Mouse (Mus musculus) left cerebral cortex, postnatal 14 days (tissue): ENCODE results near the gene Tceal3. TPM values are rescaled to one million over a fixed set of nuclear protein-coding genes. Genes with fewer than 3 reads are reported as not detected.
"Not testable (repeated sequence)": the region's sequence is repeated elsewhere in the genome, so short reads cannot be mapped to it uniquely, and the experiment has no call there.

Experiments used
- DNase-seq, 2 experiments: peaks; one replicate each; pipeline ENCODE4 v3.0.0; 2021 to 2022; ENCODE audit warnings: low spot score in 2 of 2, mixed read lengths in 1 of 2
- intact Hi-C: fragments of 180-260 bp; cut with DNase I; formaldehyde crosslinking; loops from one replicate; pipeline ENCODE4 v1.15.1; 2025
- long read RNA-seq, 2 experiments: library from polyadenylated mRNA; stranded (forward); transcript quantifications; one replicate each; pipeline ENCODE4 v2.0.0; 2021
- total RNA-seq, 2 experiments: library from RNA; stranded (reverse); gene quantifications; 2 replicates each; pipeline ENCODE4 v1.2.3; 2021

Tceal3 gene
- total RNA-seq: 100 to 1,000 TPM; 124 to 129 TPM
- long read RNA-seq, experiment 1, transcript Tceal3-201 (3 exons, 1,116 nt): major isoform, 66 of 91 reads
- long read RNA-seq, experiment 1, transcript Tceal3-202 (3 exons, 1,148 nt): minor isoform, 5 of 91 reads
- long read RNA-seq, experiment 1, partial matches to known transcripts: 1 of 91 reads
- long read RNA-seq, experiment 1, other reads (novel, unspliced or antisense): 15 of 91 reads
- long read RNA-seq, experiment 2, transcript Tceal3-201 (3 exons, 1,116 nt): major isoform, 50 of 67 reads
- long read RNA-seq, experiment 2, partial matches to known transcripts: 1 of 67 reads
- long read RNA-seq, experiment 2, other reads (novel, unspliced or antisense): 12 of 67 reads

DNA sequence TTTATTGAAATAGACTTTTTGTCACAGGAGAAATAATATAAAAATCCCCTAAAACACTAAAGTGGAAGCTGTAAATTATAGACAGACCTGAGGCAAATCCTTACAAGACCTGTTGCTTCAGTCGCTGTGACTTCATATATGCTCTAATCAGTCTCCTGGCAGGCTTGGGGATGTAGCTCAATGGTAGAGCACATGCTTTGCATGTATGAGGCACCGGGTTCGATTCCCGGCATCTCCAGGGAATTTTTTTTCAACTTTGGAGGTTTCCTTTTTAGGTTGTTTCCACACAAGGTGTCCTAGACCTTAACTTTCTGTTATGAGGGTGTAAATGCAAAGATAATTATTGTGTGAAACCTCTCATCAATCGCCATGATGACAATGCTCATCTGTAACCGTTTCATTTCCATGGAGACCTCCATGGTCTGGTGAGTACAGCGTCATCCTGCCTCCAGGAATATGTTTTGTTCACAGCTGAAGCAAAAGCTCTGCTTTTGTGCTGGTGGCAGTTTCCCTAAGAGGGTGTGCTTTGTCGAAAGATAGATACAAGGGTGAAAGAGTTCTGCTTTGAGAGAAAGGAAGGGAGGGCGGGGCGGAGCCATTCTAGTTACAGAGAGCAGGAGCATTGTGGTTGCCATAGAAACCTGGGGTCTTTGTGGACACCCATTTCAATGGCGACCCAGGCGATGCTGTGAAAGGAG lies at the start of gene Tceal3:
Gene Tceal3, plus strand, starts transcription at position 644 of the 698 bp plus-strand sequence.
- intact Hi-C loops: no loop called here
- DNase-seq: peak; percentile 70 to 80

- DNase-seq: peak in 1 of 2 experiments; percentile 1
- intact Hi-C loops: not testable (repeated sequence)
These were observed 46.7 kb upstream of the Tceal3 start, which contains the start of gene Kir3dl2 for GRCm38 (mm10) chrX:136543956-136544355. Gene Kir3dl2 (minus strand): TSS chrX:136544056.

DNA sequence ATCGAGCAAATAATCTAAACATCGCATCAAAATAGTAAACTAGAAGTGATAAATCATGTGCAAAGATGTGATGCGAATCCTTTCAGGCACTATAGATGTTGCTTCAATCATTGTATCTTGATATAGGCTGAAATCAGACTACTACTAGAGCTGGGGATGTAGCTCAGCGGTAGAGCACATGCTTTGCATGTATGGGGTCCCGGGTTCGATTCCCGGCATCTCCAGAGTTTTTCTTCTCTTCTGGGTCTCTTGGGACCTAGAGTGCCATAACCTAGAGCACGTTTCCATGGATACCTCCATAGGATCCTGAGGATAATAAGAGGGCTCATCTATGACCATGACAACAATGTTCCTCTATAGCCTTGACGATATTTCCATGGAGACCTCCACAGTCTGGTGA lies 21.5 kb upstream of the Tceal3 start:
- DNase-seq, intact Hi-C loops: not testable (repeated sequence)

DNA sequence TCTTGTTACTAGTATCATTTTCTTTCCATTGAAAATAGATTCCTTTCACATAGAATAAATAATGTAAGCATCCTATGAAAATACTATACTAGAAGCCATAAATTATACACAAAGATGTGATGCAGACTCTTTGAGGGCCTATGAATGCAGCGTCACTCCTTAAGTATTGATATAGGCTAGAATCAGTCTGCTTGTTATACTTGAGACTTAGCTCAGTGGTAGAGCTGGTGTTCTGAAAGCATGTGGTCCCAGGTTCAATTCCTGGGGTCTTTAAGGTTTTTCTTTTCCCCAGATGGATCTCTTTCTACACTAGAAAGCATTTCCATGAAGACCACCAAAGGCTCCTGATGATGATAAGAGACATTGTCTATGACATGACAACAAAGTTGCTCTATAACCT lies 6.0 kb upstream of the Tceal3 start:
- peak; percentile 9 to 13 for DNase-seq
- intact Hi-C loops: no loop called here

GRCm38 (mm10) chrX:136590897-136591257 lies 235 bp downstream of the Tceal3 start:
- no peak for DNase-seq
- intact Hi-C loops: no loop called here

DNA sequence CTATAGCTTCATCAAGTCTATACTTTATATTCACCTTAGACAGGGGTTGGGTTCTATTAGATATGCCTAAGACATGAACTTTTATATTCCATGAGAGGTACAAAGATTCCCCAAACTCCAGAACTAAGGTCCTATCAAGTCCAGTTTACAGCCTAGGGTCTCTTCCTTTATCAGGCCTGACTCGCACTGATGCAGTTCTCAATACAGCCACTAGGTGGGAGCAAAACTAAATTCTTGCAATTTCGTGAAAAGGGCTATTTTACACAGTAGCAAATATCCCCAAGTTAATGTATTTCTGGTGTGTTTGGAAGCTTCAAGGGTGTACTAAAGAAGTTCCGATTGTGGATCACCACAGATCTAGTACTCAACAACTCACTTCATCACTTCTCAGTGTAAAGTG lies 8.8 kb downstream of the Tceal3 start:
- intact Hi-C loops: no loop called here
- DNase-seq: peak; percentile 9 to 64

- intact Hi-C loops: no loop called here
These were observed 16.3 kb downstream of the Tceal3 start for GRCm38 (mm10) chrX:136606951-136607350.

DNA sequence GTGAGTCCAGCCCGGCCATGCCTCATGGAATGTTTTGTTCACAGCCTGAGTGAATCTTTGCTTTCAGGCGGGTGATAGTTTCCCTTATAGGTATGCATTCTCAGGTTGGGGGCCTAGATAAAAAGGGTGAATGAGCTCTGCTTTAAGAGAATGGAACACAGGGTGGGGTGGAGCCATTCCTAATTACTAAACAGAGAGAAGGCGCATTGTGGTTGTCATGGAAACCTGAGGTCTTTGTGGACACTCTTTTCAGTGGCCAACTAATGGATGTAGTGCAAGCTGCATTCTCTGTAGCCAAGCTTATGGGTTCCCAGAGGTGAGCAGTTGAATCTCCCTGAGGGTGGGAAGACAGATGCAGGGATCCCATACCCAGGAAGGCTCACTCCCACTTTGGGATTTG lies 16.8 kb downstream of the Tceal3 start:
- no peak for DNase-seq
- intact Hi-C loops: no loop called here

More at GRCm38 (mm10) chrX:136606951-136607350, 16.3 kb downstream of the Tceal3 start:
- no peak for DNase-seq

DNA sequence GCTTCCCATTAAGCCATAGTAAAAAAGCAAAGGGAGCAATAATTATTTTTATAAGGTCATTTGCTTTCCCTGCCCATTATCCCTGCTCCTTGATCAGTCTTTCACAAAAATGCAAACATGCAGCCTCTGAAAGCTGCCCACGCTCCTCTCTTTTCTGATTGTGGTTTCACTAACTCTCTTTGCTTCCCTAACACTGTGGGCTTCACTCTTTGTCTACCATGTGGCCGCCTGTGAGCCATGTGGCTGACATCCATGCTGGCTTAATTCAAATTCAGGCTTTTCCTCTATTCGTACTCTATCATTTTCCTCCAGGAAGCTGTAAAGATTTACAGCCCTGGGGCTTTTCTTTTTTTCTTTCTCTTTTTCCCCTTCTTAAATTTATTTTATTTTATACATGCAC lies 20.7 kb downstream of the Tceal3 start:
- intact Hi-C loops: no loop called here
- no peak for DNase-seq

DNA sequence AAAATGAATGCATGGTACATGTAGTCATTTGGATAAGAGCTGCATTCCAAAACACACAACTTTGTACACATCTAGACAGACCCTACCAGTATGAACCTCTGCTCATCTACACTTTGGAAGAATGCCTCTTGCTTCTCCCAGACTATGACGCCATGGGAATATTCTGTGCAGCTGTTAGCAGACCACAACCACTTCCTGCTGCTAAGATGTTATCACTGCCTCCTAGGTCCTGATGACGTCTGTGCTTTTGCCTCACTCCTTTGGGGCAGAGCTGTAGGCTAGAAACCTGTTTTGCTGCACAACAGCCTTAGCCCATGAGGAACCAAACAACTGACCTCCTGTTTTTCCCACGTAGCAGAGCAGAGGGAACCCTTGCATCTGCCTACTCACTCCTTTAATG lies 25.2 kb downstream of the Tceal3 start:
- DNase-seq, intact Hi-C loops: not testable (repeated sequence)

GRCm38 (mm10) chrX:136624905-136625569 lies 34.4 kb downstream of the Tceal3 start:
- intact Hi-C loops: loop anchor here (5.0 to 10.0 kb wide), 2 partner anchors 117 to 190 kb away; partner anchors contain the start of gene Morf4l2
- peak; percentile 68 to 71 for DNase-seq

DNA sequence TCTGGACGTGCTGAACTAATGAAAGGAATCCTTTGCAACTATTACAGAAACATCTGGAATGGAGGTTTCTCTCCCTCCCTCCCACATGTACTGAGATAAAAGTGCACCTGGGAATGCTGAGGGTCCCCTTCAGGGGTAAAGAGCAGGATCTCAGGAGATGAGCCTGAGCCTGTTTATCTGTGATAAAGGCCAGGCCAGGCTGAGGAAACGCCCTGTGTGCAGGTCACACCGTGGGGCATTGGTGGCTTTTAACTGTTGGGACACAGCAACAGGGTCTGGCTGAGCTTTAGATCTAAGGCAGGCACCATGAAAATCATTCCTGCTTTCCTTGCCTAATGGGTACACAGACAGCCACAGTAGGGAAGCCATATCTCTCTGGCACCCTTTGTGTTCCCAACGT lies 35.3 kb downstream of the Tceal3 start:
- intact Hi-C loops: loop anchor here (5.0 to 10.0 kb wide), 2 partner anchors 116 to 189 kb away; partner anchors contain the start of gene Morf4l2
- no peak for DNase-seq

- peak; percentile 7 to 17 for DNase-seq
- intact Hi-C loops: no loop called here
These were observed 44.5 kb downstream of the Tceal3 start for GRCm38 (mm10) chrX:136635116-136635515.

GRCm38 (mm10) chrX:136639754-136640153 lies 49.1 kb downstream of the Tceal3 start:
- intact Hi-C loops: no loop called here

GRCm38 (mm10) chrX:136645857-136646256 lies 55.2 kb downstream of the Tceal3 start:
- DNase-seq, intact Hi-C loops: not testable (repeated sequence)

More at GRCm38 (mm10) chrX:136639754-136640153, 49.1 kb downstream of the Tceal3 start:
- peak; percentile 50 to 76 for DNase-seq

DNA sequence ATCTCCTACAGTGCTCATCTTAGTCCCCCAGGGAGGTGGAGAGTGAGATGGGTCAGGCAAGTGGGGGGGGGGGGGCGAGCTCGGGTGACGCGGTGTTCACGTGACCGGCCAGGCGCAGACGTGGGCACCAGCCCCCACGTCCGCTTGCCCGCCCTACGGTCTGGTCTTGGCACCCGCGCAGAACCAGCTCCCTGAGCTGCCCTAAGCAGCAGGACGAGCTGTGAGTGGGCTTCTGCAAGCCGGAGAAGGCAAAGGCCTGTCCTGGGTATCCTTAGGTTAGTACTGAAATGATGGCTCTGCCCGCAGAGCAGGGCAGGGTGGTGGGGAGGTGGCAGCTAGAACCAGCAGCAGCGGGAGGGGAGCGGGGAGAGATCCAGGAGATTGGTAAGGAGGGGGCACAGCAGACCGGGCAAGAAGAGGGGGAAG lies 75.7 kb downstream of the Tceal3 start:
- intact Hi-C loops: no loop called here
- DNase-seq: peak; percentile 25 to 34

GRCm38 (mm10) chrX:136666762-136667464 lies 76.3 kb downstream of the Tceal3 start:
- intact Hi-C loops: not testable (repeated sequence)
- peak; percentile 10 to 28 for DNase-seq

GRCm38 (mm10) chrX:136668794-136669193 lies 78.2 kb downstream of the Tceal3 start:
- intact Hi-C loops: no loop called here
- no peak for DNase-seq

DNA sequence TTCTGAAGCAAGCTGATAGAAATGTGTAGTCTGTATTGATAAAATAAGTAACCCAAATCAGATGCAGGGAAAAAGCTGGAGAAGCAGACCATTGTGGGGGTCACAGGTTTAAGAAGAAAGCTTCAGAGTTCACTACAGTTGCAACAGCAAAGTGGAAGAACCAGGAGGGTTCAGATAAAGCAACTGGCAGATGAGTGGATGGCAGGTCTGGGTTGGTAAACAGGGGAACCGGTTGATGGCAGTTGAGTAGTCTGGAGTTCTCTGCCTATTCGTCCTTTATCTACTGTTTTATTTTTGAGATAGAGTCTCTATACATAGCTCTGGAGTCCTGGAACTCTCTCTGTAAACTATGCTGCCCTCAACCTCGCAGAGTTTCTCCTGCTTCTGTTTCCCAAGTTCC lies 90.3 kb downstream of the Tceal3 start:
- intact Hi-C loops: no loop called here
- DNase-seq: no peak
